Mouse (Mus musculus) intestine, embryonic 14.5 days (tissue): ENCODE data around the gene Grwd1. TPM values are rescaled to one million over a fixed set of nuclear protein-coding genes. Genes with fewer than 3 reads are reported as not detected.

Experiments used
- ATAC-seq: fragments of 200-750 bp; cut with Nextera tagmentation; replicated peaks from 2 replicates; pipeline ENCODE4 v1.8.0; 2017; ENCODE audit warnings: low read depth, moderate number of reproducible peaks, moderate TSS enrichment, moderate library complexity; ENCODE audit not compliant: low FRiP score, low TSS enrichment
- DNase-seq: peaks from one replicate; pipeline ENCODE4 v3.0.0-alpha.2; 2018; ENCODE audit warnings: low spot score
- H3K27ac ChIP-seq: fragments of 300-500 bp; sonication (generic); 2 replicates; pipeline ENCODE4 v1.5.1; 2014; ENCODE audit warnings: low read depth, mild to moderate bottlenecking, control low read depth
- H3K27me3 ChIP-seq: fragments of 300-500 bp; sonication (generic); replicated peaks from 2 replicates; pipeline ENCODE4 v1.6.1; 2014; ENCODE audit warnings: low read length, control low read depth; ENCODE audit not compliant: control insufficient read depth, insufficient read depth
- H3K36me3 ChIP-seq: fragments of 300-500 bp; sonication (generic); 2 replicates; pipeline ENCODE4 v1.6.1; 2014; ENCODE audit warnings: low read length, control low read depth; ENCODE audit not compliant: control insufficient read depth, insufficient read depth
- H3K4me1 ChIP-seq: fragments of 300-500 bp; sonication (generic); replicated peaks from 2 replicates; pipeline ENCODE4 v1.6.1; 2014; ENCODE audit warnings: low read length, control low read depth, mixed read lengths; ENCODE audit not compliant: control insufficient read depth, insufficient read depth
- H3K4me2 ChIP-seq: fragments of 300-500 bp; sonication (generic); 2 replicates; pipeline ENCODE4 v1.6.1; 2014; ENCODE audit warnings: low read length
- H3K4me3 ChIP-seq: fragments of 300-500 bp; sonication (generic); 2 replicates; pipeline ENCODE4 v1.5.1; 2014; ENCODE audit warnings: low read depth, low read length, control low read depth, mixed read lengths
- H3K9ac ChIP-seq: fragments of 300-500 bp; sonication (generic); 2 replicates; pipeline ENCODE4 v1.6.1; 2014; ENCODE audit warnings: mild to moderate bottlenecking, low read length
- H3K9me3 ChIP-seq: fragments of 300-500 bp; sonication (generic); 2 replicates; pipeline ENCODE4 v1.6.1; 2016; ENCODE audit warnings: low read length, control low read depth; ENCODE audit not compliant: control insufficient read depth
- WGBS: fragments of 180-500 bp; shearing (Covaris S2); extraction: QIAGEN DNeasy Blood & Tissue Kit; methylation state at CpG from one replicate; pipeline ENCODE4 v1.1.7; 2014; 5-methylcytosine and 5-hydroxymethylcytosine counted together
- polyA plus RNA-seq: library from polyadenylated mRNA; unstranded; fragments of >200 nt; fragmentation: Nextera tagmentation; extraction: Ambion mirVana; gene quantifications from 2 replicates; pipeline ENCODE4 v1.2.1, GENCODE M21; 2014

Grwd1 gene
- polyA plus RNA-seq, 1 experiment from 2014 or later = 86.9 TPM

- H3K27ac ChIP-seq = no peak within 1 kb of the TSS
- H3K36me3 ChIP-seq = peaks cover 68% of the 10 kb centered on the region
- no peak for DNase-seq
Measured at GRCm38 (mm10) chr7:45824598-45824997, 6.1 kb downstream of the Grwd1 start, which contains the start of gene Kcnj14. TSS of gene Kcnj14 (minus strand) at chr7:45824782.

GRCm38 (mm10) chr7:45820913-45821312 lies 9.8 kb downstream of the Grwd1 start:
- Histone ChIP-seq H3K4me3 (no peak overlapping the region), H3K27me3 (no peaks in the 10 kb centered on the region), H3K4me1 (no peaks in the 10 kb centered on the region), H3K9ac (no peak overlapping the region), H3K36me3 (peaks cover 32% of the 10 kb centered on the region), H3K9me3 (no peaks in the 10 kb centered on the region), H3K4me2 (no peak overlapping the region), H3K27ac (no peak overlapping the region)
- DNase-seq (no peak), ATAC-seq (no peak)

More at GRCm38 (mm10) chr7:45824598-45824997, 6.1 kb downstream of the Grwd1 start, which contains the start of gene Kcnj14:
- H3K4me3 ChIP-seq = no peak within 1 kb of the TSS
- H3K27me3 ChIP-seq = no peaks in the 10 kb centered on the region
- ATAC-seq = no peak
- no peak within 1 kb of the TSS for H3K4me2 ChIP-seq
- 72% methylated on average over 7 of the region's 7 CpGs for WGBS
- no peak within 1 kb of the TSS for H3K9ac ChIP-seq
- H3K4me1 ChIP-seq = peaks cover 3% of the 10 kb centered on the region
- H3K9me3 ChIP-seq = no peaks in the 10 kb centered on the region

GRCm38 (mm10) chr7:45819843-45820242 lies 10.9 kb downstream of the Grwd1 start:
- 11% methylated on average over 25 of the region's 25 CpGs for WGBS
- H3K4me1 ChIP-seq = peaks cover 5% of the 10 kb centered on the region

GRCm38 (mm10) chr7:45815984-45816351 lies 14.8 kb downstream of the Grwd1 start:
- Histone ChIP-seq H3K27me3 (no peaks in the 10 kb centered on the region), H3K4me3 (no peak overlapping the region), H3K27ac (no peak overlapping the region), H3K9ac (no peak overlapping the region), H3K36me3 (peaks cover 19% of the 10 kb centered on the region), H3K4me2 (no peak overlapping the region), H3K4me1 (peaks cover 16% of the 10 kb centered on the region), H3K9me3 (no peaks in the 10 kb centered on the region)
- 67% methylated on average over 2 of the region's 2 CpGs for WGBS
- ATAC-seq (no peak), DNase-seq (no peak)

More at GRCm38 (mm10) chr7:45819843-45820242, 10.9 kb downstream of the Grwd1 start:
- ATAC-seq (no peak), DNase-seq (no peak)
- H3K4me2 ChIP-seq = peak overlapping the region; percentile 44
- H3K27ac ChIP-seq = no peak overlapping the region
- peaks cover 21% of the 10 kb centered on the region for H3K36me3 ChIP-seq
- H3K9ac ChIP-seq = no peak overlapping the region
- peak overlapping the region; percentile 13 for H3K4me3 ChIP-seq
- no peaks in the 10 kb centered on the region for H3K9me3 ChIP-seq
- no peaks in the 10 kb centered on the region for H3K27me3 ChIP-seq

GRCm38 (mm10) chr7:45815323-45815983 lies 15.3 kb downstream of the Grwd1 start:
- Histone ChIP-seq H3K4me2 (peak overlapping the region; percentile 55; the same call in 1 of the 2 replicates), H3K4me3 (no peak overlapping the region), H3K27ac (no peak overlapping the region), H3K9me3 (no peaks in the 10 kb centered on the region), H3K9ac (no peak overlapping the region), H3K27me3 (no peaks in the 10 kb centered on the region), H3K4me1 (peaks cover 16% of the 10 kb centered on the region), H3K36me3 (peaks cover 24% of the 10 kb centered on the region)
- DNase-seq (no peak), ATAC-seq (no peak)
- WGBS = 62% methylated on average over 10 of the region's 10 CpGs

- H3K36me3 ChIP-seq = peaks cover 30% of the 10 kb centered on the region
- H3K4me1 ChIP-seq = peaks cover 16% of the 10 kb centered on the region
- DNase-seq (no peak), ATAC-seq (no peak)
- H3K9me3 ChIP-seq = no peaks in the 10 kb centered on the region
- WGBS = 3% methylated on average over 5 of the region's 5 CpGs
- H3K4me2 ChIP-seq = peak overlapping the region; percentile 55
- no peaks in the 10 kb centered on the region for H3K27me3 ChIP-seq
- no peak overlapping the region; the same call in 1 of the 2 replicates for H3K27ac ChIP-seq
- H3K9ac ChIP-seq = no peak overlapping the region
- H3K4me3 ChIP-seq = peak overlapping the region; percentile 25
Measured at GRCm38 (mm10) chr7:45814841-45815240, 15.9 kb downstream of the Grwd1 start.

GRCm38 (mm10) chr7:45813787-45814779 lies 16.7 kb downstream of the Grwd1 start, which contains the start of gene Cyth2:
TSS of gene Cyth2 (minus strand) at chr7:45814581.
- WGBS = under 1% methylated on average over 75 of the region's 92 CpGs
- H3K9ac ChIP-seq = peak within 1 kb of the TSS; percentile 100
- ATAC-seq (peak; percentile 98), DNase-seq (peak; percentile 100)
- no peaks in the 10 kb centered on the region for H3K27me3 ChIP-seq
- H3K4me1 ChIP-seq = peaks cover 16% of the 10 kb centered on the region
- H3K36me3 ChIP-seq = peaks cover 38% of the 10 kb centered on the region
- H3K27ac ChIP-seq = peak within 1 kb of the TSS; percentile 100
- peak within 1 kb of the TSS; percentile 93 for H3K4me2 ChIP-seq
- no peaks in the 10 kb centered on the region for H3K9me3 ChIP-seq
- peak within 1 kb of the TSS; percentile 95 for H3K4me3 ChIP-seq

- H3K27me3 ChIP-seq = no peaks in the 10 kb centered on the region
- H3K4me1 ChIP-seq = peaks cover 16% of the 10 kb centered on the region
- H3K4me2 ChIP-seq = peak overlapping the region; percentile 93
- peak overlapping the region; percentile 95 for H3K4me3 ChIP-seq
- H3K9me3 ChIP-seq = no peaks in the 10 kb centered on the region
- H3K9ac ChIP-seq = peak overlapping the region; percentile 100
- H3K36me3 ChIP-seq = peaks cover 50% of the 10 kb centered on the region
- WGBS = 86% methylated on average over 8 of the region's 8 CpGs
- DNase-seq = no peak
- no peak for ATAC-seq
- no peak overlapping the region for H3K27ac ChIP-seq
Measured at GRCm38 (mm10) chr7:45812921-45813320, 17.8 kb downstream of the Grwd1 start.
